Mouse (Mus musculus): Measurements from ENCODE around the gene Pdcd2l.

The Pdcd2l gene

DNA sequence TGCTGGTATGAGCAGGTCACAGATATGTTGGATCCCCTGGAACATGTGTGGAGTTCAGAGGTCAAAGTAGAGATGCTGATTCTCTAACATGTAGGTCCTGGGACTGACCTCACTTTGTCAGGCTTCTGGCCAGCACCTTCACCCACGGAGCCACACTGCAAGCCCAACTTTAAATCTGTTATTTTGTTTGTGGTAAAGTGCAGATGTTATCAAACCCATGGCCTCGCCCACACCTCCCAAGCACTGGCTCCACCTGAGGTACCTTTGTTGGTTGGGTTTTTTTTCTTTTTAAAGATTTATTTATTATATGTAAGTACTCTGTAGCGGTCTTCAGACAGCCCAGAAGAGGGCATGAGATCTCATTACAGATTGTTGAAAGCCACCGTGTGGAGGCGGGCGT, 57.0 kb downstream of the Pdcd2l start:
- DNase-seq (ENCODE audit: low read depth) = no peak
